8 mouse cellular contexts compared by ENCODE assay signal in genomic region chr4:48779202-48779905, GRCm38 (mm10).
A peak's percentile ranks its signal among the peaks of the same experiment; 100 is the strongest.
DNase-seq lines count a peak whose midpoint lies in the region; ATAC-seq and TF ChIP-seq lines count a peak whose summit lies in the region.

No protein-coding gene starts in this region.

- no peak for TF ChIP-seq EP300 in heart, postnatal 0 days (IDR thresholded peaks at IDR 0.05; ENCODE audit: low read depth)

- H3K4me3 ChIP-seq in cortical plate, adult 2 months (ENCODE audit: insufficient read depth, low read length): no peak overlapping the region
- no peak overlapping the region for H3K4me3 ChIP-seq in heart, postnatal 0 days (ENCODE audit: low read depth, low read length)
- no peak overlapping the region for H3K4me3 ChIP-seq in midbrain, embryonic 13.5 days (replicated peaks)

- no peaks in the 10 kb centered on the region for H3K27me3 ChIP-seq in heart, postnatal 0 days (ENCODE audit: control insufficient read depth, insufficient read depth, low read length)
- H3K27me3 ChIP-seq in midbrain, embryonic 13.5 days: no peaks in the 10 kb centered on the region
- H3K27me3 ChIP-seq in splenic B cell, adult 2 months (ENCODE audit: control insufficient read depth, insufficient read depth, low read length, poor library complexity, severe bottlenecking): no peaks in the 10 kb centered on the region

- no peak for ATAC-seq in heart, postnatal 0 days (ENCODE audit: insufficient read depth, low read depth)
- peak; percentile 60; the same call in 1 of the 2 replicates for ATAC-seq in midbrain, embryonic 13.5 days

- DNase-seq in gastrocnemius, adult 18-20 months (ENCODE audit: low spot score): peak; percentile 66
- DNase-seq in gastrocnemius, postnatal 25 days: no peak
- DNase-seq in adrenal gland, adult 2 months: peak; percentile 52
- DNase-seq in heart, postnatal 0 days (ENCODE audit: low spot score): peak; percentile 26
- DNase-seq in layer of hippocampus, postnatal 10 days (ENCODE audit: low spot score in 2 of 2): peak; percentile 78 to 85
- DNase-seq in splenic B cell, adult 2 months (ENCODE audit: low read depth, low spot score): peak; percentile 54

- no peak overlapping the region for H3K9ac ChIP-seq in heart, postnatal 0 days (replicated peaks; ENCODE audit: low read depth, low read length)
- no peak overlapping the region for H3K9ac ChIP-seq in midbrain, embryonic 13.5 days (replicated peaks)

- WGBS in heart, postnatal 0 days: 68% methylated on average over 12 of the region's 12 CpGs
- WGBS in midbrain, embryonic 13.5 days: 60% methylated on average over 12 of the region's 12 CpGs

- TF ChIP-seq CTCF in cortical plate, adult 2 months (IDR thresholded peaks at IDR 0.05; ENCODE audit: extremely low read depth, insufficient read depth, low read length): peak; percentile 69
- TF ChIP-seq CTCF in heart, postnatal 0 days (IDR thresholded peaks at IDR 0.05; ENCODE audit: low read depth): peak; percentile 79

- no peak overlapping the region for H3K4me2 ChIP-seq in heart, postnatal 0 days (ENCODE audit: low read depth, low read length)
- H3K4me2 ChIP-seq in midbrain, embryonic 13.5 days (replicated peaks): no peak overlapping the region

- no peaks in the 10 kb centered on the region for H3K9me3 ChIP-seq in heart, postnatal 0 days (replicated peaks; ENCODE audit: control insufficient read depth, low read length)
- H3K9me3 ChIP-seq in midbrain, embryonic 13.5 days: no peaks in the 10 kb centered on the region

- H3K4me1 ChIP-seq in cortical plate, adult 2 months (ENCODE audit: control insufficient read depth, insufficient read depth, low read length): no peaks in the 10 kb centered on the region
- no peaks in the 10 kb centered on the region for H3K4me1 ChIP-seq in heart, postnatal 0 days (ENCODE audit: control insufficient read depth, insufficient read depth)
- H3K4me1 ChIP-seq in midbrain, embryonic 13.5 days (replicated peaks): peaks cover 7% of the 10 kb centered on the region

- no peak overlapping the region for H3K27ac ChIP-seq in cortical plate, adult 2 months (ENCODE audit: insufficient read depth, low read length)
- no peak overlapping the region for H3K27ac ChIP-seq in heart, postnatal 0 days (ENCODE audit: low read depth)
- H3K27ac ChIP-seq in midbrain, embryonic 13.5 days: no peak overlapping the region

- no peak for TF ChIP-seq POLR2A in cortical plate, adult 2 months (IDR thresholded peaks at IDR 0.05; ENCODE audit: extremely low read depth, insufficient read depth, low read length)

- H3K36me3 ChIP-seq in heart, postnatal 0 days (replicated peaks; ENCODE audit: control insufficient read depth, insufficient read depth, low read length): no peaks in the 10 kb centered on the region
- no peaks in the 10 kb centered on the region for H3K36me3 ChIP-seq in midbrain, embryonic 13.5 days
- no peaks in the 10 kb centered on the region for H3K36me3 ChIP-seq in splenic B cell, adult 2 months (ENCODE audit: control insufficient read depth, insufficient read depth, low read length, poor library complexity, severe bottlenecking)
